Mouse (Mus musculus) MEL (cell line): Measurements from ENCODE around the gene Man2a2. TPM values are rescaled to one million over a fixed set of nuclear protein-coding genes. Genes with fewer than 3 reads are reported as not detected.

ENCODE experiments used
- DNase-seq: peaks from one replicate; pipeline ENCODE4 v3.0.0; 2011; ENCODE audit warnings: low read depth, low spot score
- H3K27ac ChIP-seq: 2 replicates; pipeline ENCODE4 v1.5.1; 2012; ENCODE audit warnings: low read depth, mild to moderate bottlenecking, control low read depth, low read length, moderate library complexity; ENCODE audit not compliant: control insufficient read depth
- H3K27me3 ChIP-seq, 2 experiments: fragments of 150-350 bp in 1 of 2; sonication (generic) in 1 of 2; 2 replicates each; pipeline ENCODE4 v1.6.1; 2012; ENCODE audit warnings: low read length in 2 of 2, mild to moderate bottlenecking in 2 of 2, improper control_type of control experiment in 1 of 2, moderate library complexity in 1 of 2; ENCODE audit not compliant: insufficient read depth in 2 of 2, control insufficient read depth in 1 of 2
- H3K36me3 ChIP-seq, 2 experiments: 2 replicates each; pipeline ENCODE4 v1.6.1; 2012 to 2014; ENCODE audit warnings: low read length in 2 of 2, improper control_type of control experiment in 1 of 2, inconsistent platforms in 1 of 2, mild to moderate bottlenecking in 1 of 2; ENCODE audit not compliant: insufficient read depth in 2 of 2, control insufficient read depth in 1 of 2
- H3K4me1 ChIP-seq, 2 experiments: fragments of 150-350 bp in 1 of 2; sonication (generic) in 1 of 2; 2 replicates each; pipeline ENCODE4 v1.6.1; 2012; ENCODE audit warnings: low read length in 2 of 2, improper control_type of control experiment in 1 of 2, mild to moderate bottlenecking in 1 of 2; ENCODE audit not compliant: insufficient read depth in 2 of 2, control insufficient read depth in 1 of 2
- H3K4me3 ChIP-seq, 2 experiments: fragments of 150-350 bp in 1 of 2; sonication (generic) in 1 of 2; 2 replicates each; pipeline ENCODE4 v1.5.1; 2012; ENCODE audit warnings: low read depth in 2 of 2, low read length in 2 of 2, mild to moderate bottlenecking in 2 of 2, moderate library complexity in 2 of 2, control low read depth in 1 of 2, improper control_type of control experiment in 1 of 2; ENCODE audit not compliant: control insufficient read depth in 1 of 2, insufficient read depth in 1 of 2
- H3K79me2 ChIP-seq: 2 replicates; pipeline ENCODE4 v1.6.1; 2012; ENCODE audit warnings: mild to moderate bottlenecking, low read length, moderate library complexity; ENCODE audit not compliant: control insufficient read depth, poor library complexity, insufficient read depth
- H3K9ac ChIP-seq: 2 replicates; pipeline ENCODE4 v1.6.1; 2012; ENCODE audit warnings: low read depth, mild to moderate bottlenecking, control low read depth, low read length, moderate library complexity; ENCODE audit not compliant: control insufficient read depth, poor library complexity, severe bottlenecking
- H3K9me3 ChIP-seq: fragments of 150-350 bp; sonication (generic); replicated peaks from 2 replicates; pipeline ENCODE4 v1.6.1; 2012; ENCODE audit warnings: mild to moderate bottlenecking, low read length, improper control_type of control experiment, moderate library complexity; ENCODE audit not compliant: insufficient read depth
- BHLHE40 ChIP-seq: IDR thresholded peaks from 2 replicates; pipeline ENCODE4 v1.6.1; 2012; ENCODE audit warnings: low read depth, mild to moderate bottlenecking, inconsistent platforms, low read length, improper control_type of control experiment, borderline replicate concordance
- CTCF ChIP-seq, 3 experiments: IDR thresholded peaks in 2 of 3; conservative IDR thresholded peaks in 1 of 3; 2 replicates each; pipeline ENCODE4 v1.5.1; 2011 to 2012; ENCODE audit warnings: low read length in 3 of 3, low read depth in 2 of 3, mild to moderate bottlenecking in 2 of 3, improper control_type of control experiment in 1 of 3, inconsistent platforms in 1 of 3, mixed read lengths in 1 of 3, moderate library complexity in 1 of 3; ENCODE audit not compliant: control insufficient read depth in 1 of 3, insufficient read depth in 1 of 3, poor library complexity in 1 of 3, severe bottlenecking in 1 of 3
- ETS1 ChIP-seq: IDR thresholded peaks from 2 replicates; pipeline ENCODE4 v1.6.1; 2012; ENCODE audit warnings: low read depth, mild to moderate bottlenecking, inconsistent platforms, low read length, improper control_type of control experiment, moderate library complexity
- GABPA ChIP-seq: IDR thresholded peaks from 2 replicates; pipeline ENCODE4 v1.6.1; 2012; ENCODE audit warnings: low read depth, mild to moderate bottlenecking, inconsistent platforms, low read length, improper control_type of control experiment, moderate library complexity
- HCFC1 ChIP-seq: IDR thresholded peaks from 2 replicates; pipeline ENCODE4 v1.6.1; 2012; ENCODE audit warnings: low read depth, mild to moderate bottlenecking, inconsistent platforms, low read length, improper control_type of control experiment, moderate library complexity
- JUND ChIP-seq: IDR thresholded peaks from 2 replicates; pipeline ENCODE4 v1.6.1; 2011; ENCODE audit warnings: low read depth, mild to moderate bottlenecking, improper control_type of control experiment, low read length
- MAFK ChIP-seq: IDR thresholded peaks from 2 replicates; pipeline ENCODE4 v1.6.1; 2011; ENCODE audit warnings: low read depth, mild to moderate bottlenecking, low read length, improper control_type of control experiment, borderline replicate concordance
- NELFE ChIP-seq: IDR thresholded peaks from 2 replicates; pipeline ENCODE4 v1.6.1; 2011; ENCODE audit warnings: low read depth, low read length, improper control_type of control experiment
- POLR2A ChIP-seq, 2 experiments: IDR thresholded peaks; 2 replicates each; pipeline ENCODE4 v1.6.1; 2011 to 2012; ENCODE audit warnings: low read length in 2 of 2, mild to moderate bottlenecking in 2 of 2, control low read depth in 1 of 2, improper control_type of control experiment in 1 of 2, low read depth in 1 of 2, moderate library complexity in 1 of 2; ENCODE audit not compliant: control insufficient read depth in 1 of 2, insufficient read depth in 1 of 2, poor library complexity in 1 of 2
- RAD21 ChIP-seq: IDR thresholded peaks from 2 replicates; pipeline ENCODE4 v1.6.1; 2011; ENCODE audit warnings: mild to moderate bottlenecking, low read depth, low read length, improper control_type of control experiment
- SMC3 ChIP-seq: IDR thresholded peaks from 2 replicates; pipeline ENCODE4 v1.6.1; 2011; ENCODE audit warnings: low read depth, low read length, improper control_type of control experiment
- TBP ChIP-seq: IDR thresholded peaks from 2 replicates; pipeline ENCODE4 v1.8.0; 2011; ENCODE audit warnings: low read depth, low read length, improper control_type of control experiment
- TCF12 ChIP-seq: IDR thresholded peaks from 2 replicates; pipeline ENCODE4 v1.6.1; 2014; ENCODE audit warnings: low read depth, mild to moderate bottlenecking, inconsistent platforms, low read length, improper control_type of control experiment, moderate library complexity
- UBTF ChIP-seq: IDR thresholded peaks from 2 replicates; pipeline ENCODE4 v1.6.1; 2012; ENCODE audit warnings: low read depth, mild to moderate bottlenecking, inconsistent platforms, low read length, improper control_type of control experiment, moderate library complexity, borderline replicate concordance; ENCODE audit not compliant: insufficient read depth
- USF1 ChIP-seq: IDR thresholded peaks from 2 replicates; pipeline ENCODE4 v1.6.1; 2014; ENCODE audit warnings: low read depth, mild to moderate bottlenecking, inconsistent platforms, low read length, improper control_type of control experiment, moderate library complexity
- USF2 ChIP-seq, 2 experiments: IDR thresholded peaks; 2 replicates each; pipeline ENCODE4 v1.6.1; 2011 to 2012; ENCODE audit warnings: improper control_type of control experiment in 2 of 2, low read length in 2 of 2, borderline replicate concordance in 1 of 2, inconsistent platforms in 1 of 2, low read depth in 1 of 2, mild to moderate bottlenecking in 1 of 2; ENCODE audit not compliant: insufficient read depth in 1 of 2
- ZC3H11A ChIP-seq: IDR thresholded peaks from 2 replicates; pipeline ENCODE4 v1.6.1; 2012; ENCODE audit warnings: low read depth, mild to moderate bottlenecking, inconsistent platforms, low read length, improper control_type of control experiment
- ZKSCAN1 ChIP-seq: IDR thresholded peaks from 2 replicates; pipeline ENCODE4 v1.6.1; 2012; ENCODE audit warnings: low read depth, mild to moderate bottlenecking, inconsistent platforms, low read length, improper control_type of control experiment, moderate library complexity
- ZMIZ1 ChIP-seq: IDR thresholded peaks from 2 replicates; pipeline ENCODE4 v1.6.1; 2012; ENCODE audit warnings: low read depth, mild to moderate bottlenecking, inconsistent platforms, low read length, improper control_type of control experiment, moderate library complexity
- polyA plus RNA-seq, 2 experiments: library from polyadenylated mRNA; stranded (reverse) in 1 of 2; unstranded in 1 of 2; fragments of >175 nt in 1 of 2; fragments of >200 nt in 1 of 2; gene quantifications; 2 replicates each; pipeline versions ENCODE4 v1.2.1 to v1.2.4; 2012; ENCODE audit warnings: low replicate concordance in 2 of 2, low read depth in 1 of 2; ENCODE audit not compliant: insufficient read length in 2 of 2, insufficient read depth in 1 of 2, missing spikeins in 1 of 2
- total RNA-seq: library from RNA; depleted of rRNA; stranded (reverse); fragments of 300-350 nt; gene quantifications from 2 replicates; pipeline ENCODE4 v1.2.3, GENCODE M21; 2012

The Man2a2 gene
- total and polyA plus RNA-seq, 3 experiments = 19.2 to 38.6 TPM; not detected in 1

DNA sequence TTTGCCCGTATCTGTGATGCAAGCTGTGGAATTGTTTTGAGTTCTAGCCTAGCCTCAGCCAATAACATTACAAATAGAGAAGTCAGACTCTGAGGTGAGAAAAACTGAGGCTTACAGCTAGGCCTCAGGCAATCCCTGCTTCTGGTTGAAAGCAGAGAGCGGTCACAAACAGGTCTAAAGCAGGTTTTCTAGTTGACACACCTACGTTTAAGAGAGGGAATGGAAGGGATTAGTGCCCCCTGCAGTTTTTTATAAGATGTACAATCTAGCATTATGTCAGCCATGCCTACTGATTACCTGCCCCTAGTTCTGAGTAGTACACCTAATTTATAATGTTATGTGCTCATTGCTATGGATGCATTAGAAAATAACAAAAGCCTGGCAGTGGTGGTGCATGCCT lies 63.4 kb downstream of the Man2a2 start:
- Histone ChIP-seq H3K9me3 (no peaks in the 10 kb centered on the region), H3K27ac (no peak overlapping the region), H3K27me3 (no peaks in the 10 kb centered on the region), H3K4me1 (no peaks in the 10 kb centered on the region), H3K4me3 (no peak overlapping the region), H3K36me3 (peaks cover 0 to 45% of the 10 kb centered on the region in 2 experiments; a peak in 2 of 4 replicates), H3K9ac (no peak overlapping the region), H3K79me2 (0 out of 2 replicates have a peak, but pooled peaks cover 2% of the 10 kb centered on the region)
- TF ChIP-seq SMC3 (peak; percentile 31; the same call in 1 of the 2 replicates), BHLHE40 (no peak), USF1 (no peak), JUND (no peak), TCF12 (no peak), NELFE (no peak), GABPA (no peak), CTCF (IDR thresholded peaks at IDR 0.05 in 2 of 3, conservative IDR thresholded peaks at IDR 0.05 in 1 of 3; ENCODE audit: control insufficient read depth in 1 of 3, insufficient read depth in 1 of 3, low read depth in 2 of 3, low read length in 3 of 3, poor library complexity in 1 of 3, severe bottlenecking in 1 of 3) (peak in 1 of 3 experiments; percentile 29; a peak in 1 of 6 replicates), ETS1 (no peak), ZMIZ1 (no peak), POLR2A (IDR thresholded peaks at IDR 0.05; ENCODE audit: control insufficient read depth in 1 of 2, insufficient read depth in 1 of 2, low read depth in 1 of 2, low read length in 2 of 2, poor library complexity in 1 of 2) (no peak), RAD21 (peak; percentile 8), HCFC1 (no peak)
- DNase-seq = no peak

DNA sequence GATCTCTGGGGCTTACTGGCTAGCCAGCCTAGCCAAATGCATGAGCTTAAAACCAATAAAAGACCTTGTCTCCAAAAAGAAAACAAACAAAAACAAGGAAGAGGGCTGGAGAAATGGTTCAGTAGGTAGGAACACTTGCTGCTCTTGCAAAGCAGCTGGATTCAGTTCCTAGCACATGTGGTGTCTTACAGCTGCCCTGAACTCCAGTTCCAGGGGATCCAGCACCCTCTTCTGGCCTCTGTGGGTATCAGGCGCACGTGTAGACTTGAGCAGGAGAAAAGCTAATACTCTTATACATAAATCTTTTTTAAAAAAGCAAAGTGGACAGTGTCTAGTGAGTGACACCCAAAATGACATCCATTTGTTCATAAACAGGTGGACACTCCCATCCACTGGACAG lies 69.7 kb downstream of the Man2a2 start:
- Histone ChIP-seq H3K4me3 (no peak overlapping the region), H3K9ac (no peak overlapping the region), H3K36me3 (peaks cover 3 to 40% of the 10 kb centered on the region in 2 experiments; a peak in 3 of 4 replicates), H3K79me2 (peaks cover 34% of the 10 kb centered on the region), H3K4me1 (peaks cover 0 to 7% of the 10 kb centered on the region in 2 experiments; a peak in 1 of 4 replicates), H3K27ac (no peak overlapping the region), H3K9me3 (no peaks in the 10 kb centered on the region), H3K27me3 (no peaks in the 10 kb centered on the region)
- TF ChIP-seq ZKSCAN1 (no peak), USF2 (IDR thresholded peaks at IDR 0.05; ENCODE audit: borderline replicate concordance in 1 of 2, insufficient read depth in 1 of 2, low read depth in 1 of 2, low read length in 2 of 2) (no peak), RAD21 (peak; percentile 32), NELFE (no peak), TBP (no peak), CTCF (IDR thresholded peaks at IDR 0.05 in 2 of 3, conservative IDR thresholded peaks at IDR 0.05 in 1 of 3; ENCODE audit: control insufficient read depth in 1 of 3, insufficient read depth in 1 of 3, low read depth in 2 of 3, low read length in 3 of 3, poor library complexity in 1 of 3, severe bottlenecking in 1 of 3) (peak in 2 of 3 experiments; percentile 37 to 45; a peak in 4 of 6 replicates), MAFK (no peak), USF1 (no peak), ZC3H11A (0 out of 2 replicates have a peak, but pooled peaks have one; percentile 6), UBTF (no peak)
- DNase-seq = peak; percentile 55
